Mouse (Mus musculus) forebrain, embryonic 16.5 days (tissue): ENCODE data around the gene Gm14226. TPM values are rescaled to one million over a fixed set of nuclear protein-coding genes. Genes with fewer than 3 reads are reported as not detected.

Experiments used
- ATAC-seq: fragments of 200-750 bp; cut with Nextera tagmentation; 2 replicates; pipeline ENCODE4 v1.8.0; 2017; ENCODE audit warnings: mild to moderate bottlenecking, moderate library complexity
- H3K27ac ChIP-seq: fragments of 300-500 bp; sonication (generic); 2 replicates; pipeline ENCODE4 v1.5.1; 2014; ENCODE audit warnings: low read length, control low read depth
- H3K27me3 ChIP-seq: fragments of 300-500 bp; sonication (generic); replicated peaks from 2 replicates; pipeline ENCODE4 v1.6.1; 2014; ENCODE audit warnings: low read length; ENCODE audit not compliant: control insufficient read depth, insufficient read depth
- H3K36me3 ChIP-seq: fragments of 300-500 bp; sonication (generic); 2 replicates; pipeline ENCODE4 v1.6.1; 2014; ENCODE audit not compliant: control insufficient read depth, insufficient read depth
- H3K4me1 ChIP-seq: fragments of 300-500 bp; sonication (generic); replicated peaks from 2 replicates; pipeline ENCODE4 v1.6.1; 2014; ENCODE audit warnings: low read length; ENCODE audit not compliant: control insufficient read depth, insufficient read depth
- H3K4me2 ChIP-seq: fragments of 300-500 bp; sonication (generic); 2 replicates; pipeline ENCODE4 v1.6.1; 2014; ENCODE audit warnings: mild to moderate bottlenecking, low read length, control low read depth
- H3K4me3 ChIP-seq: fragments of 300-500 bp; sonication (generic); replicated peaks from 2 replicates; pipeline ENCODE4 v1.5.1; 2014; ENCODE audit warnings: mild to moderate bottlenecking, low read length, control low read depth
- H3K9ac ChIP-seq: fragments of 300-500 bp; sonication (generic); replicated peaks from 2 replicates; pipeline ENCODE4 v1.6.1; 2014; ENCODE audit warnings: low read depth, low read length, control low read depth
- H3K9me3 ChIP-seq: fragments of 300-500 bp; sonication (generic); 2 replicates; pipeline ENCODE4 v1.6.1; 2016; ENCODE audit warnings: low read length; ENCODE audit not compliant: control insufficient read depth
- WGBS: fragments of 180-500 bp; shearing (Covaris S2); extraction: QIAGEN DNeasy Blood & Tissue Kit; methylation state at CpG from one replicate; pipeline ENCODE4 v1.1.7; 2014; 5-methylcytosine and 5-hydroxymethylcytosine counted together
- polyA plus RNA-seq: library from polyadenylated mRNA; unstranded; fragments of >200 nt; fragmentation: Nextera tagmentation; extraction: Ambion mirVana; gene quantifications from 2 replicates; pipeline ENCODE4 v1.2.1, GENCODE M21; 2015

Gm14226 gene
- polyA plus RNA-seq, 1 experiment from 2014 or later: 0.10 TPM

DNA sequence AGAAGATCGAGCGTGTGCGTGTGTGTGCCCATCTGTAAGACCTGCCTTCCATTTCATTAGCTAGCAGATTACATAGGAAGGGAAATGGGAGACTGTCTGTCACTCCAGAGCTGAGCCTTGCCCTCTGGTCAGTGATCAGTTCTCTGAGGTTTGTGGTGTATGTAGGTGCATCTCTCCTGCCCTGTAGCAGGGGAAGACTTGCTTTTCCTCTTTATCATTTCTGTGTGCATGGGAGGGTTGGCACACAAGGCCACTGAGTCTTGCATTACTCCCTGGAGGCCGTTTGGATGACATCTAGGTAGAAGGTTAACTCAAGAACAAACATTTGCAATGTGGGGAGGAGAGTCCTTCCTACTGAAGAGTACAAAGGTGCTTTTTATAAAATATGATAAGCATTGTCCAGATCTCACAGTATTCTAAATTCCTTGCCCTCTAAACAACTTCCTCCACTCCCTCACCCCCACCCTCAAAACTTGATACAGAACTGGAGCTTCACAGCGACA lies 38.1 kb downstream of the Gm14226 start:
- 79% methylated on average over 5 of the region's 5 CpGs for WGBS
- Histone ChIP-seq H3K4me3 (no peak overlapping the region), H3K27ac (no peak overlapping the region), H3K9ac (no peak overlapping the region), H3K4me1 (peaks cover 7% of the 10 kb centered on the region), H3K36me3 (peaks cover 7% of the 10 kb centered on the region; the same call in 1 of the 2 replicates), H3K27me3 (no peaks in the 10 kb centered on the region), H3K4me2 (no peak overlapping the region), H3K9me3 (no peaks in the 10 kb centered on the region)
- no peak for ATAC-seq

DNA sequence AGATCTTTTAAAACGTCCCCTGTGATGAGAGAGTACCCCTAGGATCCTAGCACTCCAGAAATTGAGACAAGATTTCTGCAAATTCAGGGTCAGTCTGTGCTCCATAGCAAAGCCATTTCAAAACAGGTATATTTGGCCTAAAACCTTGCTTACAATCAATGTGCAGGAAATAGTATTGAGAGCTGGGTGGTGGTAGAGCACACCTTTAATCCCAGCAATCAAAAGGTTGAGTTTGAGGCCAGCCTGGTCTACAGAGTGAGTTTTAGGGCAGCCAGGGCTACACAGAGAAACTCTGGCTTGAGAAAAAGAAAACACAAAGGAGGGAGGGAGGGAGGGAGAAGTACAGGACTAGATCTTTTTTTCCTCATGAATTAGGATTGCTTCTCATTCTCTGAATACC lies 39.3 kb downstream of the Gm14226 start:
- 68% methylated on average over 1 of the region's 1 CpGs for WGBS
- H3K27ac ChIP-seq: no peak overlapping the region
- peaks cover 12% of the 10 kb centered on the region for H3K36me3 ChIP-seq
- no peak for ATAC-seq
- no peaks in the 10 kb centered on the region for H3K27me3 ChIP-seq
- no peaks in the 10 kb centered on the region for H3K4me1 ChIP-seq
- H3K9me3 ChIP-seq: no peaks in the 10 kb centered on the region
- H3K4me3 ChIP-seq: no peak overlapping the region
- H3K9ac ChIP-seq: no peak overlapping the region
- no peak overlapping the region for H3K4me2 ChIP-seq

GRCm38 (mm10) chr2:155071027-155071426 lies 53.0 kb downstream of the Gm14226 start:
- Histone ChIP-seq H3K27me3 (no peaks in the 10 kb centered on the region), H3K4me2 (no peak overlapping the region), H3K4me1 (peaks cover 20% of the 10 kb centered on the region), H3K9ac (no peak overlapping the region), H3K4me3 (no peak overlapping the region), H3K27ac (no peak overlapping the region), H3K9me3 (no peaks in the 10 kb centered on the region), H3K36me3 (peaks cover 7% of the 10 kb centered on the region; the same call in 1 of the 2 replicates)
- 89% methylated on average over 9 of the region's 9 CpGs for WGBS
- ATAC-seq: no peak

DNA sequence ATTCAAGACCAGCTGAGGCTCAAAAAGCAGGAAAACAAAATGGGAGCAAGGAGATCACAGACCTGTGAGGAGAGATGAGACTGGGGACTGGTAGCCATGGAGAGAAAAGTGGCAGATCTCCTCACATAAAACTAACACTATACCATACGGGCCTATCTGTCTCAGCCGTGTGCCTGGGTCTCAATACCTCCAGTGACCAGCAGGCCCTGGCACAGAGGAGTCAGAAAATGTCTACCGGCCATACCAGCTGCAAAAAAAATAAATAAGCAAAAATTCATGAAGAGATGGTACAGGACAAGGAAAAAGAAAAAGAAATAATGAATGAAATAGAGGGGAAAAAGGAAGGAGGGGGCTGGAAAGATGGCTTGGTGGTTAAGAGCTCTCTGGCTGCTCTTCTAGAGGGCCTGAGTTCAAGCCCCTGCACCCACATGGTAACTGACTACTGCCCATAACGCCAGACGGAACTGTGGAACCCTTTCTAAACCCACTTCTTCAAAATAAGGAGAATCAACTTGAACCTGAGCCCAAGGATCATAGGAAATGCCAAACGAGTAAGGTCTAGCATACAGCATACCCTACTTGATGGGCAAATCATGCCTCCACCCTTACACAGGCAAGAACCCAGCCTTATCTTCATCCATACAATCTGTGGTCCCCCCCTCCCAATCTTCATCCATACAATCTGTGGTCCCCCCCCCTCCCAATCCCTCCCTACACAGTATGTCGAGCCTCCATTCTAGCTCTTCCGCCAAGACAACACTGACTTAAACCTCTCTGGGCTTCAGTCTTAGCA lies 54.5 kb downstream of the Gm14226 start:
- WGBS: 72% methylated on average over 8 of the region's 8 CpGs
- Histone ChIP-seq H3K4me2 (peak overlapping the region; percentile 77; the same call in 1 of the 2 replicates), H3K9ac (no peak overlapping the region), H3K27ac (no peak overlapping the region), H3K4me1 (peaks cover 20% of the 10 kb centered on the region), H3K9me3 (no peaks in the 10 kb centered on the region), H3K27me3 (no peaks in the 10 kb centered on the region), H3K36me3 (peaks cover 3% of the 10 kb centered on the region; the same call in 1 of the 2 replicates), H3K4me3 (no peak overlapping the region)
- ATAC-seq: no peak

- Histone ChIP-seq H3K4me2 (peak overlapping the region; percentile 77), H3K27ac (no peak overlapping the region), H3K9me3 (no peaks in the 10 kb centered on the region), H3K9ac (peak overlapping the region; percentile 91), H3K4me1 (peaks cover 20% of the 10 kb centered on the region), H3K36me3 (no peaks in the 10 kb centered on the region), H3K4me3 (peak overlapping the region; percentile 87), H3K27me3 (no peaks in the 10 kb centered on the region)
- 10% methylated on average over 3 of the region's 3 CpGs for WGBS
- ATAC-seq: no peak
Observed at GRCm38 (mm10) chr2:155073347-155073746, 55.3 kb downstream of the Gm14226 start.

GRCm38 (mm10) chr2:155073978-155074765 lies 56.1 kb downstream of the Gm14226 start, which contains the start of gene Ahcy:
TSS of gene Ahcy (minus strand) at chr2:155074497.
- WGBS: under 1% methylated on average over 56 of the region's 56 CpGs
- peak within 1 kb of the TSS; percentile 77 for H3K4me2 ChIP-seq
- ATAC-seq: peak; percentile 97
- H3K36me3 ChIP-seq: no peaks in the 10 kb centered on the region
- H3K27ac ChIP-seq: peak within 1 kb of the TSS; percentile 87
- no peaks in the 10 kb centered on the region for H3K27me3 ChIP-seq
- peak within 1 kb of the TSS; percentile 87 for H3K4me3 ChIP-seq
- H3K4me1 ChIP-seq: peaks cover 20% of the 10 kb centered on the region
- no peaks in the 10 kb centered on the region for H3K9me3 ChIP-seq
- H3K9ac ChIP-seq: peak within 1 kb of the TSS; percentile 91

DNA sequence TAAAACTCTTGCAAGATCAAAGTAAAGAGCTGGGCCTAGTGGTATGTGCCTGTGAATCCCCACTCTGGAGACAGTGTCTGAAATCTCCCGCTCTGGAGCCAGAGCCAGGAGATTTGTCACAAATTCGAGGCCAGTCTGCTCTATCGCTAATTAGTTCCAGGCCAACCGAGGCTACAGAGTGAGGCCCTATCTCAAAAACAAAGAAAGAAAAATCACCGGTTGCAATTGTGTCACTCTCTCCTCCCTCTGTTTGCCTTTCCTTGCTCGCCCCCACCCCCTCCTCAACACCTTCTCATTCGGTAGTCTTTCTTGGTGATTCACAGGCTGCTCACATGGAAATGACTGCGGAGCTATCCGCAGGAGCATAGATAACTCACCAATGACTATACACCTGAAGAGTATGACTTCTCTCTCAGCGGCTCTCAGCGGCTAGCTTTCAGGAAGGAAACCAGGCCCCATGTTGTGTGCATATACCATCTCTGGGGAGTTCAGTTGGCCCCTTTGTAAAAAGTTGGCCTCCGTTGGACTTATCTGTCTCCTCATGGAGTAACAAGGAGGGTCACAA lies 56.8 kb downstream of the Gm14226 start:
- WGBS: 17% methylated on average over 12 of the region's 12 CpGs
- H3K9ac ChIP-seq: peak overlapping the region; percentile 91
- peak overlapping the region; percentile 87 for H3K4me3 ChIP-seq
- H3K36me3 ChIP-seq: no peaks in the 10 kb centered on the region
- H3K27ac ChIP-seq: peak overlapping the region; percentile 87
- H3K27me3 ChIP-seq: no peaks in the 10 kb centered on the region
- H3K4me1 ChIP-seq: peaks cover 20% of the 10 kb centered on the region
- no peaks in the 10 kb centered on the region for H3K9me3 ChIP-seq
- peak overlapping the region; percentile 77 for H3K4me2 ChIP-seq
- peak; percentile 47; the same call in 1 of the 2 replicates for ATAC-seq

- ATAC-seq: no peak
- no peaks in the 10 kb centered on the region for H3K36me3 ChIP-seq
- H3K9me3 ChIP-seq: no peaks in the 10 kb centered on the region
- no peak overlapping the region for H3K4me2 ChIP-seq
- no peaks in the 10 kb centered on the region for H3K27me3 ChIP-seq
- H3K27ac ChIP-seq: no peak overlapping the region
- 92% methylated on average over 6 of the region's 6 CpGs for WGBS
- peaks cover 20% of the 10 kb centered on the region for H3K4me1 ChIP-seq
- no peak overlapping the region for H3K9ac ChIP-seq
- no peak overlapping the region for H3K4me3 ChIP-seq
Observed at GRCm38 (mm10) chr2:155075649-155076048, 57.6 kb downstream of the Gm14226 start.
